Mouse (Mus musculus) embryonic fibroblast, embryonic 13.5 days (primary cell): ENCODE data around the gene Lama4. TPM values are rescaled to one million over a fixed set of nuclear protein-coding genes. Genes with fewer than 3 reads are reported as not detected.

Experiments used
- H3K27ac ChIP-seq: 2 replicates; pipeline ENCODE4 v1.5.1; 2012; ENCODE audit warnings: low read length, control low read depth, inconsistent platforms; ENCODE audit not compliant: insufficient read depth
- H3K4me1 ChIP-seq: 2 replicates; pipeline ENCODE4 v1.6.1; 2011; ENCODE audit warnings: low read length; ENCODE audit not compliant: control insufficient read depth, insufficient read depth
- H3K4me3 ChIP-seq: 2 replicates; pipeline ENCODE4 v1.5.1; 2011; ENCODE audit warnings: mild to moderate bottlenecking, control low read depth, low read length; ENCODE audit not compliant: insufficient read depth
- CTCF ChIP-seq: IDR thresholded peaks from 2 replicates; pipeline ENCODE4 v1.5.1; 2011; ENCODE audit warnings: mild to moderate bottlenecking, control low read depth, low read length, moderate library complexity, borderline replicate concordance; ENCODE audit not compliant: insufficient read depth
- POLR2A ChIP-seq: IDR thresholded peaks from 2 replicates; pipeline ENCODE4 v1.6.1; 2011; ENCODE audit warnings: low read depth, mild to moderate bottlenecking, control low read depth, low read length, moderate library complexity
- polyA plus RNA-seq: library from polyadenylated mRNA; stranded (reverse); fragments of >200 nt; gene quantifications from 2 replicates; pipeline ENCODE4 v1.2.4, GENCODE M21; 2011; ENCODE audit warnings: low read depth; ENCODE audit not compliant: missing spikeins, insufficient read length

The Lama4 gene
- polyA plus RNA-seq, 1 experiment, result 177 TPM

GRCm38 (mm10) chr10:39137766-39138165 is 172.5 kb downstream of the Lama4 start:
- H3K4me3 ChIP-seq, result no peak overlapping the region
- H3K27ac ChIP-seq, result no peak overlapping the region
- TF ChIP-seq POLR2A (no peak), CTCF (no peak)
- no peaks in the 10 kb centered on the region for H3K4me1 ChIP-seq

GRCm38 (mm10) chr10:39138761-39139160 is 173.4 kb downstream of the Lama4 start:
- TF ChIP-seq CTCF (no peak), POLR2A (no peak)
- Histone ChIP-seq H3K4me3 (no peak overlapping the region), H3K4me1 (no peaks in the 10 kb centered on the region), H3K27ac (no peak overlapping the region)

GRCm38 (mm10) chr10:39140843-39141242 is 175.5 kb downstream of the Lama4 start:
- Histone ChIP-seq H3K4me3 (no peak overlapping the region), H3K27ac (no peak overlapping the region)
- TF ChIP-seq POLR2A, result no peak
- no peak for TF ChIP-seq CTCF

GRCm38 (mm10) chr10:39141401-39141800 is 176.1 kb downstream of the Lama4 start:
- Histone ChIP-seq H3K4me3 (no peak overlapping the region), H3K27ac (no peak overlapping the region), H3K4me1 (no peaks in the 10 kb centered on the region)
- TF ChIP-seq POLR2A (no peak), CTCF (no peak)

More at GRCm38 (mm10) chr10:39140843-39141242, 175.5 kb downstream of the Lama4 start:
- no peaks in the 10 kb centered on the region for H3K4me1 ChIP-seq

GRCm38 (mm10) chr10:39142216-39142615 is 176.9 kb downstream of the Lama4 start:
- Histone ChIP-seq H3K4me3 (no peak overlapping the region), H3K27ac (no peak overlapping the region), H3K4me1 (no peaks in the 10 kb centered on the region)
- TF ChIP-seq CTCF (no peak), POLR2A (no peak)

GRCm38 (mm10) chr10:39156719-39157118 is 191.4 kb downstream of the Lama4 start:
- Histone ChIP-seq H3K4me1 (peaks cover 4% of the 10 kb centered on the region), H3K4me3 (no peak overlapping the region), H3K27ac (no peak overlapping the region)
- TF ChIP-seq POLR2A (no peak), CTCF (no peak)

GRCm38 (mm10) chr10:39157321-39157720 is 192.0 kb downstream of the Lama4 start:
- Histone ChIP-seq H3K27ac (no peak overlapping the region), H3K4me3 (no peak overlapping the region), H3K4me1 (peaks cover 4% of the 10 kb centered on the region)
- no peak for TF ChIP-seq POLR2A
- no peak for TF ChIP-seq CTCF

GRCm38 (mm10) chr10:39158306-39158705 is 193.0 kb downstream of the Lama4 start:
- TF ChIP-seq CTCF, result no peak
- TF ChIP-seq POLR2A, result no peak

More at GRCm38 (mm10) chr10:39158306-39158705, 193.0 kb downstream of the Lama4 start:
- no peak overlapping the region for H3K4me3 ChIP-seq
- H3K27ac ChIP-seq, result no peak overlapping the region
- H3K4me1 ChIP-seq, result peaks cover 4% of the 10 kb centered on the region

Other genes starting within 250 kb of the Lama4 start
- not detected in 2 replicates for gene Rfpl4b, start 143.7 kb upstream of the Lama4 start, polyA plus RNA-seq
- gene Fam229b, start 168.4 kb downstream of the Lama4 start, polyA plus RNA-seq, result 8.0 and 9.4 TPM in 2 replicates
- gene Tube1, start 168.5 kb downstream of the Lama4 start, polyA plus RNA-seq, result 7.2 and 7.7 TPM in 2 replicates
- gene Ccn6, start 198.3 kb downstream of the Lama4 start, polyA plus RNA-seq, result not detected in 2 replicates